Mouse (Mus musculus) MEL (cell line): Measurements from ENCODE around the gene Parp1. TPM values are rescaled to one million over a fixed set of nuclear protein-coding genes. Genes with fewer than 3 reads are reported as not detected.

Experiments used
- DNase-seq: peaks from one replicate; pipeline ENCODE4 v3.0.0; 2011; ENCODE audit warnings: low read depth, low spot score
- H3K27ac ChIP-seq: 2 replicates; pipeline ENCODE4 v1.5.1; 2012; ENCODE audit warnings: low read depth, mild to moderate bottlenecking, control low read depth, low read length, moderate library complexity; ENCODE audit not compliant: control insufficient read depth
- H3K27me3 ChIP-seq, 2 experiments: fragments of 150-350 bp in 1 of 2; sonication (generic) in 1 of 2; 2 replicates each; pipeline ENCODE4 v1.6.1; 2012; ENCODE audit warnings: low read length in 2 of 2, mild to moderate bottlenecking in 2 of 2, improper control_type of control experiment in 1 of 2, moderate library complexity in 1 of 2; ENCODE audit not compliant: insufficient read depth in 2 of 2, control insufficient read depth in 1 of 2
- H3K36me3 ChIP-seq, 2 experiments: 2 replicates each; pipeline ENCODE4 v1.6.1; 2012 to 2014; ENCODE audit warnings: low read length in 2 of 2, improper control_type of control experiment in 1 of 2, inconsistent platforms in 1 of 2, mild to moderate bottlenecking in 1 of 2; ENCODE audit not compliant: insufficient read depth in 2 of 2, control insufficient read depth in 1 of 2
- H3K4me1 ChIP-seq, 2 experiments: fragments of 150-350 bp in 1 of 2; sonication (generic) in 1 of 2; 2 replicates each; pipeline ENCODE4 v1.6.1; 2012; ENCODE audit warnings: low read length in 2 of 2, improper control_type of control experiment in 1 of 2, mild to moderate bottlenecking in 1 of 2; ENCODE audit not compliant: insufficient read depth in 2 of 2, control insufficient read depth in 1 of 2
- H3K4me3 ChIP-seq, 2 experiments: fragments of 150-350 bp in 1 of 2; sonication (generic) in 1 of 2; 2 replicates each; pipeline ENCODE4 v1.5.1; 2012; ENCODE audit warnings: low read depth in 2 of 2, low read length in 2 of 2, mild to moderate bottlenecking in 2 of 2, moderate library complexity in 2 of 2, control low read depth in 1 of 2, improper control_type of control experiment in 1 of 2; ENCODE audit not compliant: control insufficient read depth in 1 of 2, insufficient read depth in 1 of 2
- H3K79me2 ChIP-seq: 2 replicates; pipeline ENCODE4 v1.6.1; 2012; ENCODE audit warnings: mild to moderate bottlenecking, low read length, moderate library complexity; ENCODE audit not compliant: control insufficient read depth, poor library complexity, insufficient read depth
- H3K9ac ChIP-seq: 2 replicates; pipeline ENCODE4 v1.6.1; 2012; ENCODE audit warnings: low read depth, mild to moderate bottlenecking, control low read depth, low read length, moderate library complexity; ENCODE audit not compliant: control insufficient read depth, poor library complexity, severe bottlenecking
- H3K9me3 ChIP-seq: fragments of 150-350 bp; sonication (generic); replicated peaks from 2 replicates; pipeline ENCODE4 v1.6.1; 2012; ENCODE audit warnings: mild to moderate bottlenecking, low read length, improper control_type of control experiment, moderate library complexity; ENCODE audit not compliant: insufficient read depth
- BHLHE40 ChIP-seq: IDR thresholded peaks from 2 replicates; pipeline ENCODE4 v1.6.1; 2012; ENCODE audit warnings: low read depth, mild to moderate bottlenecking, inconsistent platforms, low read length, improper control_type of control experiment, borderline replicate concordance
- CHD1 ChIP-seq: IDR thresholded peaks from 2 replicates; pipeline ENCODE4 v1.6.1; 2012; ENCODE audit warnings: low read depth, mild to moderate bottlenecking, inconsistent platforms, low read length, improper control_type of control experiment
- CTCF ChIP-seq, 3 experiments: IDR thresholded peaks in 2 of 3; conservative IDR thresholded peaks in 1 of 3; 2 replicates each; pipeline ENCODE4 v1.5.1; 2011 to 2012; ENCODE audit warnings: low read length in 3 of 3, low read depth in 2 of 3, mild to moderate bottlenecking in 2 of 3, improper control_type of control experiment in 1 of 3, inconsistent platforms in 1 of 3, mixed read lengths in 1 of 3, moderate library complexity in 1 of 3; ENCODE audit not compliant: control insufficient read depth in 1 of 3, insufficient read depth in 1 of 3, poor library complexity in 1 of 3, severe bottlenecking in 1 of 3
- E2F4 ChIP-seq: IDR thresholded peaks from 2 replicates; pipeline ENCODE4 v1.6.1; 2011; ENCODE audit warnings: low read depth, low read length, improper control_type of control experiment, borderline replicate concordance
- GABPA ChIP-seq: IDR thresholded peaks from 2 replicates; pipeline ENCODE4 v1.6.1; 2012; ENCODE audit warnings: low read depth, mild to moderate bottlenecking, inconsistent platforms, low read length, improper control_type of control experiment, moderate library complexity
- GATA1 ChIP-seq: IDR thresholded peaks from 2 replicates; pipeline ENCODE4 v1.6.1; 2011; ENCODE audit warnings: low read depth, low read length, improper control_type of control experiment
- HCFC1 ChIP-seq: IDR thresholded peaks from 2 replicates; pipeline ENCODE4 v1.6.1; 2012; ENCODE audit warnings: low read depth, mild to moderate bottlenecking, inconsistent platforms, low read length, improper control_type of control experiment, moderate library complexity
- JUND ChIP-seq: IDR thresholded peaks from 2 replicates; pipeline ENCODE4 v1.6.1; 2011; ENCODE audit warnings: low read depth, mild to moderate bottlenecking, improper control_type of control experiment, low read length
- KAT2A ChIP-seq: conservative IDR thresholded peaks from 2 replicates; pipeline ENCODE4 v1.6.1; 2012; ENCODE audit warnings: low read depth, low read length, improper control_type of control experiment, inconsistent platforms
- MEF2A ChIP-seq: IDR thresholded peaks from 2 replicates; pipeline ENCODE4 v1.6.1; 2014; ENCODE audit warnings: low read depth, mild to moderate bottlenecking, inconsistent platforms, low read length, improper control_type of control experiment; ENCODE audit not compliant: poor library complexity, insufficient replicate concordance, severe bottlenecking; ENCODE audit errors: extremely low read depth
- MYC ChIP-seq: IDR thresholded peaks from 2 replicates; pipeline ENCODE4 v1.6.1; 2011; ENCODE audit warnings: low read depth, mild to moderate bottlenecking, low read length, improper control_type of control experiment, moderate library complexity
- NRF1 ChIP-seq: IDR thresholded peaks from 2 replicates; pipeline ENCODE4 v1.6.1; 2014; ENCODE audit warnings: low read depth, mild to moderate bottlenecking, inconsistent platforms, low read length, improper control_type of control experiment, moderate library complexity; ENCODE audit not compliant: poor library complexity, insufficient read depth, severe bottlenecking
- POLR2A ChIP-seq, 2 experiments: IDR thresholded peaks; 2 replicates each; pipeline ENCODE4 v1.6.1; 2011 to 2012; ENCODE audit warnings: low read length in 2 of 2, mild to moderate bottlenecking in 2 of 2, control low read depth in 1 of 2, improper control_type of control experiment in 1 of 2, low read depth in 1 of 2, moderate library complexity in 1 of 2; ENCODE audit not compliant: control insufficient read depth in 1 of 2, insufficient read depth in 1 of 2, poor library complexity in 1 of 2
- POLR2AphosphoS2 ChIP-seq: IDR thresholded peaks from 2 replicates; pipeline ENCODE4 v1.6.1; 2011; ENCODE audit warnings: low read length, improper control_type of control experiment
- POLR2AphosphoS5 ChIP-seq: IDR thresholded peaks from 2 replicates; pipeline ENCODE4 v1.6.1; 2012; ENCODE audit warnings: low read depth, borderline replicate concordance, mild to moderate bottlenecking, inconsistent platforms, low read length, moderate library complexity, mixed read lengths
- RAD21 ChIP-seq: IDR thresholded peaks from 2 replicates; pipeline ENCODE4 v1.6.1; 2011; ENCODE audit warnings: mild to moderate bottlenecking, low read depth, low read length, improper control_type of control experiment
- RCOR1 ChIP-seq: IDR thresholded peaks from 2 replicates; pipeline ENCODE4 v1.6.1; 2012; ENCODE audit warnings: low read depth, mild to moderate bottlenecking, inconsistent platforms, low read length, improper control_type of control experiment
- SIN3A ChIP-seq: IDR thresholded peaks from 2 replicates; pipeline ENCODE4 v1.6.1; 2012; ENCODE audit warnings: low read length, improper control_type of control experiment, inconsistent platforms
- SMC3 ChIP-seq: IDR thresholded peaks from 2 replicates; pipeline ENCODE4 v1.6.1; 2011; ENCODE audit warnings: low read depth, low read length, improper control_type of control experiment
- TAL1 ChIP-seq: IDR thresholded peaks from 2 replicates; pipeline ENCODE4 v1.6.1; 2012; ENCODE audit warnings: mild to moderate bottlenecking, inconsistent platforms, low read length, moderate library complexity, mixed read lengths
- UBTF ChIP-seq: IDR thresholded peaks from 2 replicates; pipeline ENCODE4 v1.6.1; 2012; ENCODE audit warnings: low read depth, mild to moderate bottlenecking, inconsistent platforms, low read length, improper control_type of control experiment, moderate library complexity, borderline replicate concordance; ENCODE audit not compliant: insufficient read depth
- ZC3H11A ChIP-seq: IDR thresholded peaks from 2 replicates; pipeline ENCODE4 v1.6.1; 2012; ENCODE audit warnings: low read depth, mild to moderate bottlenecking, inconsistent platforms, low read length, improper control_type of control experiment
- ZMIZ1 ChIP-seq: IDR thresholded peaks from 2 replicates; pipeline ENCODE4 v1.6.1; 2012; ENCODE audit warnings: low read depth, mild to moderate bottlenecking, inconsistent platforms, low read length, improper control_type of control experiment, moderate library complexity
- polyA plus RNA-seq, 2 experiments: library from polyadenylated mRNA; stranded (reverse) in 1 of 2; unstranded in 1 of 2; fragments of >175 nt in 1 of 2; fragments of >200 nt in 1 of 2; gene quantifications; 2 replicates each; pipeline versions ENCODE4 v1.2.1 to v1.2.4; 2012; ENCODE audit warnings: low replicate concordance in 2 of 2, low read depth in 1 of 2; ENCODE audit not compliant: insufficient read length in 2 of 2, insufficient read depth in 1 of 2, missing spikeins in 1 of 2
- total RNA-seq: library from RNA; depleted of rRNA; stranded (reverse); fragments of 300-350 nt; gene quantifications from 2 replicates; pipeline ENCODE4 v1.2.3, GENCODE M21; 2012

The Parp1 gene
- total and polyA plus RNA-seq, 3 experiments, result 136 to 188 (median 140) TPM

GRCm38 (mm10) chr1:180587792-180588442 lies 19.2 kb downstream of the Parp1 start (continued):
- no peak for TF ChIP-seq SMC3
- no peak for TF ChIP-seq POLR2AphosphoS5
- no peak for TF ChIP-seq CHD1

- H3K27me3 ChIP-seq, result no peaks in the 10 kb centered on the region
- H3K9ac ChIP-seq, result no peak overlapping the region
- TF ChIP-seq ZMIZ1, result no peak
- TF ChIP-seq E2F4, result no peak
- TF ChIP-seq BHLHE40, result no peak
- TF ChIP-seq TAL1, result no peak
- TF ChIP-seq GABPA, result no peak
- TF ChIP-seq JUND, result no peak
- TF ChIP-seq, all 39 proteins: peak for 0
- Histone ChIP-seq H3K27ac (no peak overlapping the region), H3K36me3 (peaks cover 0 to 5% of the 10 kb centered on the region in 2 experiments; a peak in 2 of 4 replicates), H3K79me2 (no peaks in the 10 kb centered on the region), H3K4me3 (no peak overlapping the region), H3K9me3 (no peaks in the 10 kb centered on the region), H3K4me1 (no peaks in the 10 kb centered on the region)
- DNase-seq, result no peak
Measured at GRCm38 (mm10) chr1:180600578-180600977, 31.9 kb downstream of the Parp1 start.

- H3K4me3 ChIP-seq, result no peak overlapping the region
- H3K27me3 ChIP-seq, result no peaks in the 10 kb centered on the region
- H3K36me3 ChIP-seq, result peaks cover 0 to 3% of the 10 kb centered on the region in 2 experiments; a peak in 2 of 4 replicates
- no peak overlapping the region for H3K27ac ChIP-seq
- H3K79me2 ChIP-seq, result no peaks in the 10 kb centered on the region
- DNase-seq, result no peak
- H3K4me1 ChIP-seq, result no peaks in the 10 kb centered on the region
- H3K9me3 ChIP-seq, result no peaks in the 10 kb centered on the region
- TF ChIP-seq MYC (no peak), POLR2AphosphoS2 (no peak)
- TF ChIP-seq, all 39 proteins: peak for 0
- no peak overlapping the region for H3K9ac ChIP-seq
Measured at GRCm38 (mm10) chr1:180601806-180602205, 33.1 kb downstream of the Parp1 start.

- H3K9me3 ChIP-seq, result no peaks in the 10 kb centered on the region
- no peak for DNase-seq
- no peaks in the 10 kb centered on the region for H3K79me2 ChIP-seq
- no peak overlapping the region for H3K27ac ChIP-seq
- H3K4me3 ChIP-seq, result no peak overlapping the region
- H3K27me3 ChIP-seq, result no peaks in the 10 kb centered on the region
- no peaks in the 10 kb centered on the region for H3K4me1 ChIP-seq
- H3K9ac ChIP-seq, result no peak overlapping the region
- H3K36me3 ChIP-seq, result peaks cover 0 to 3% of the 10 kb centered on the region in 2 experiments; a peak in 2 of 4 replicates
- TF ChIP-seq MYC (no peak), MEF2A (no peak), CHD1 (no peak), CTCF (IDR thresholded peaks at IDR 0.05 in 2 of 3, conservative IDR thresholded peaks at IDR 0.05 in 1 of 3; ENCODE audit: control insufficient read depth in 1 of 3, insufficient read depth in 1 of 3, low read depth in 2 of 3, low read length in 3 of 3, poor library complexity in 1 of 3, severe bottlenecking in 1 of 3) (no peak), GABPA (no peak), RAD21 (no peak), JUND (no peak), NRF1 (no peak), HCFC1 (no peak), UBTF (no peak), KAT2A (no peak), ZC3H11A (no peak), TAL1 (no peak), GATA1 (no peak), POLR2A (IDR thresholded peaks at IDR 0.05; ENCODE audit: control insufficient read depth in 1 of 2, insufficient read depth in 1 of 2, low read depth in 1 of 2, low read length in 2 of 2, poor library complexity in 1 of 2) (no peak), SIN3A (no peak), RCOR1 (no peak)
Measured at GRCm38 (mm10) chr1:180604579-180604978, 35.9 kb downstream of the Parp1 start.
